Mouse (Mus musculus) urinary bladder, adult 2 months (tissue): ENCODE measurements around the gene Rbfox2. TPM values are rescaled to one million over a fixed set of nuclear protein-coding genes. Genes with fewer than 3 reads are reported as not detected.
A peak's percentile ranks its signal among the peaks of the same experiment; 100 is the strongest.

Experiments used
- DNase-seq: peaks from one replicate; pipeline ENCODE4 v3.0.0; 2022; ENCODE audit warnings: low spot score
- polyA plus RNA-seq: library from polyadenylated mRNA; depleted of rRNA; stranded (reverse); fragments of >200 nt; gene quantifications from 2 replicates; pipeline ENCODE4 v1.2.3, GENCODE M21; 2012

The Rbfox2 gene
- polyA plus RNA-seq, 1 experiment, result 93.7 TPM

DNA sequence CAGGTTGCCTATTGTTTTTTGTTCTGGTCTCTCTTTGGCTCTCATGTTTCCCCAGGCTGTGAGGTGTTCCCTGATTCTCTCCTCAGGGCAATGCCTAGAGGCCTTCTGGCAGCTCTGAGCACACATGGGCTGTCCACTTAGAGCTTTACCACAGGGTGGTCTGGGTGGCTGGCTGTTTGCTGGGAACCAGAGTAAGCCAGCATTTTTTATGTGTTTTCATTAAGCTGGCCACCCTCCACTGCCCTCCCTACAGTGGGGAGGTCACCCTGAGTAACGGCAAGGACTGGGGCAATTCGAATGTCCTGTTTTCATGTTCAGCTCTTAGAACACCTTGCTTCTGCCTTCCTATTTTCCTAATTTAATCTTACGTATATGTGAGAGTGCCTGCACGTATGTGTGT is 24.6 kb upstream of the Rbfox2 start:
- no peak for DNase-seq

DNA sequence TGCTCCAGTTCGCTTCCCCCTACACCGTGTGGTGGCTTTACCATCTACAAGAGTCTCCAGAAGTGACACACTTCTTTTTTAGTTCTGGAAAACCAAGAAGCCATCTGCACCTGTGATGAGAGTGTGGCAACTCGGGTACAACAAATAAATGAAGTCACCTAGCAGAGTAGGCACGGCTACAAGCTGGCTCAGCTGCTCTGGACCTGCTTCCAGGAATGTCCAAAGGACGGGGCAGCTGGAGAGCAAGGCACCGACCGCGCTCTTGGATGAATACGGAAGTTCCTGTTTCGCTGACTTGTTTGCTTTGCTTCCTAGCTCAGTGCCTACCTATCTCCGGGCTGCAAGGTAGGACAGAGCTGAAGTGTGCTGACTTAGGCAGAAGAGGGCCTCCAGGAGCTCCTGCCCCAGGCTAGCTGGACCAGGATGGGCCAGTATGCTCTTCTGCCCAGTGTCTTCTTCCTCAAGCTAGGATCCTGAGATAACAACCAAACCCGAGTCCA is 22.9 kb upstream of the Rbfox2 start:
- DNase-seq, result no peak

DNA sequence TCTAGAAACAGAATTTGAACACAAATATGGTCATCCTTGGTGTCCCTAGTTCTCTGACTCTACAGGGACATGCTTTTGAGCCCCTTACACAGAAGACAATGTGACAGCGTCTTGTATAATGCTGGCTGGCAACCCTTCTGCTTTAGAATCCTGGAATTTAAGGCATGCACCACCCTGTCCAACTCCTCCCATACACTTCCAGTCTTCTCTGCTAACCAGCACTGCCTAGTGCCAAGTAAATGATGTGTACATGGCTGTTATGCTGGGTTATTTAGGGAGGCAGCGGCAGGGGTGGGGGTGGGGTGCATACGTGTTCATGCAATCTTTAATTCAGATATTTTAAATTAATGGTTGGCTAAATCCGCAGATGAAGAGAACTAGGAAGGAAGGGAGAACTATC is 19.6 kb upstream of the Rbfox2 start:
- no peak for DNase-seq

DNA sequence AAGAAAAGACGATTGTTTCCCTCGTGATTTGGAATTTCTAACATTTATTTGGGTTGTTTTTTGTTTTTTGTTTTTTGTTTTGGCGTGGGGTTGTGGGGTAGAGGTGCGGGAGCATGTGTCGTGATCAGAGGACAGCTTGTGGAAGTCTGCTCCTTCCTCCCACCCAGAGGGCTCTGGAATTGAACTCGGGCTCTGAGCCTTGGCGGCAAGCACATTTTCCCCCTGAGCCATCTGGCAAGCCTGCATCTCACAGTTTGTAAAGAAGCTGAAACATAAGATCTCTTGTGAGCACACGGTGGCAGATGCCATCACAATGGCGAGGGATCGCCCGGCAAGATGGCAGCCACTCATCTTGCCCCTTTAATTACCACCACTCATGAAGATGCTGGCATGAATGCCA is 17.6 kb upstream of the Rbfox2 start:
- no peak for DNase-seq

DNA sequence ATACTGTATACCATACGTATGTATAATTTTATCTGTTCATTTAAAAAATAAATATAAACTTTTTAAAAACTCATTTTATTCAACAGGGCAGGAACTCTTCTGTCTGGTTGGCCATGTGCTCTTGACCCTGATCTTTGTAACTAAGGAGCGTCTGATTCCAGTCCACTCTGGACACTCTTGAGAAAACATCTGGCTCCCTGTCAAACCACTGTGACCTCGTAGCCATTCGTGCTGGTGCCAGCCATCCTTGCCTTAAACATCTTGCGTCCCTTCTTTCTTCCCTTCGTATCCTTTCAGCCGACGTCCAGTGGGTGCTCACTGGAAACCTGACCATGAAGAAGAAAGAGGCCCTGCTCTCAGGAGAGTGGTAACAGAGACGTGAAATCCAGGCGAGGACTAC is 16.4 kb upstream of the Rbfox2 start:
- DNase-seq, result no peak

DNA sequence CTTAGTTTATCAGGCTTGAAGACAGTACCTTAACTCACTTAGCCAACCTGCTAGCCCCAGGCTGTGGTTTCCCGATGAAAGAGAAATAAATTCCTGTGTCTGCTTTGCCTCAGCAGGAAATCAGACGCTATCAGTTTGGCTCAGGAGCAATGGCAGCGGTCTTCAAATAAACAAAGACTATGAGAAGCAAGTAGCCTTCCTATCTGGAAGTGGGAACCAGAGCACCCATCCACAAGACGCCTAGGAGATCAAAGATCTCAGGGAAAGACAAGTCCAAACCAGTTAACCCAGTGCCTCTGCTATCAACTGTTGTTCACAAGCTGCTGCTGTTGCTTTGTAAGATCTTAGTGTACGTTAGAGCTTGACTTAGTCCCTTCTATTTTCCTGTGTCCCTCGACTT is 6.9 kb upstream of the Rbfox2 start:
- DNase-seq, result no peak

DNA sequence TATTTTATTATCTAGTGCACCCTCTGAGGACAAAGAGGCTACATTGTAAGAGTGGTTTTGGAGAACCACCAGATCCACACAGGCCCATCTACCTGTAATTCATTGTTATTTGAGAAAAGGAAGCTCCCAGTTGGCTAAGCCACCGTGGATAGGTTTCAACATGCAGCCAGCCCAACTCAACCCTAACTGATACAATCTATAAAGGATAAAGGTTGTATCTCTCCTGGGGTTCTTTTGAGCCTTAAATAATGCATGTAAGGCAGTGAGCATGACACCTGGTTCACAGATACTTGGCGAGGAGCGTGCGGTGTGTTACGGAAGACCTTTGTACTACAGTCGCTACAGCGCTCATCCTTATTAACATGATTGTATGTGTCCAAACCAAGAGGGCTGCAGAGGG is 6.0 kb upstream of the Rbfox2 start:
- no peak for DNase-seq

DNA sequence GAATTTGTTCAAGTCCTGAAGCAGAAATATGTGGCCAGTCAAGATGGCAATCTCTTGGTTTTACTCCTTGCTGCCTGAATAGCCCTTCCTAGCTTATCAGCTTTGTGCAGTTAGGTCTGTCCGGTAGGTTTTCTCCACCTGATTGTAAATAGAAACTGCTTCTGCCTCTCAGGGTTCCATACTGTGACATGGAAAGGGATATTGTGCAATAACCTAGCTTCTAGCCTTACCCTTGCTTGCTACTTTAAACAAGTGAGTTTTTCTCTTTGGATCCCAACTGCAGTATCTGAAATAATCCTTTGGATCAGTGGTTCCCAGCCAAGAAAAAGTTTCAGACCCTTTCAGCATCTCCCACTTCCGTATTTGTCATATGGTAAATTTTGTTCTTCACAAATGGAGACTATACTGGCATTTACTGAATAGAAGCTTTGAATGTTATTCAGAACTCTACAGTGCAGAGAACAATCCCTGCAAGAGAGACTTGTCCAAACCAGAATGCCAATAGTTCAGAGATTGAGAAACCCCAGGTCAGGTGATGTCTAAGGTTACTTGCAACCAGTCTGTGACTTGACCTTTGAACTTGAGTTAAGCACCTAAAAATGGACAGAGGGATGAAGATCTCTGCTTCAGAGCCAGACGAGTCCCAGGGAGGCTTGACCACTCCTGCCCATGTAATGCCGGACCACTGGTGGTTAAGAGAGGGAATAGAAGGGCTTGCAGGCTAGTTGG is 1.1 kb upstream of the Rbfox2 start:
- DNase-seq, result no peak

DNA sequence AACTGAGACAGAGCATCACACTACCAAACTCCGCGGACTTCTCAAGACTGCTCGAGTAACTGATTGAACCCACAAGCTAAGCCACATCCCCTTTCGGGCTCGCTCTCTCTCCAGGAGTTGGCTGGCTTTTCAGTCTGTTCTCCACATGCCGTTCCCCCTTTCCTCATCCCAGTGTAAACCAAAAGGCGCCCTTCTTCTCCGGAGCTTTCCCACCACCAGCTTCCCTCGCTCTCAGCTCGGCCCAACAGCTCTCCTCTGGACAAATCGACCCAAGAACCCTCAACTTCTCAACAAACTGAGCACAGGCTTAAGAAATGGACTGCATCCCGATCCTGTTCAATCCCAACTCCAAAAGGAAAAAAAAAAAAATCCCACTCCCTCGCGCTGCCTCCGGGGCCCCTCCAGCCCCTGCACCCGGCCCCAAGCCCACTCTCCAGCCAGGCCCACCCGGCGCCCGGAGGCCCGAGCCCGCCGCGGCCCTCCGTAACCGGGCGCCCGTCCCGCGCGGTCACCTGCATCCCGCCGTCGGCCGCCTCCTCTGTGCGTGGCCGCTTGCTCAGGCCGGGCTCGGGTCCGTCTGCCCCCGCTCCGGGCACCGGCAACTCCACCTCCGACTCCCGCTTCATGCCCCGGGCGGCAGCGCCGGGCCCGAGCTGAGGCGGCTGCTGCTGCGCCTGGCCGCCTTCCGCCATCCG is 805 bp downstream of the Rbfox2 start:
- peak; percentile 28 for DNase-seq

DNA sequence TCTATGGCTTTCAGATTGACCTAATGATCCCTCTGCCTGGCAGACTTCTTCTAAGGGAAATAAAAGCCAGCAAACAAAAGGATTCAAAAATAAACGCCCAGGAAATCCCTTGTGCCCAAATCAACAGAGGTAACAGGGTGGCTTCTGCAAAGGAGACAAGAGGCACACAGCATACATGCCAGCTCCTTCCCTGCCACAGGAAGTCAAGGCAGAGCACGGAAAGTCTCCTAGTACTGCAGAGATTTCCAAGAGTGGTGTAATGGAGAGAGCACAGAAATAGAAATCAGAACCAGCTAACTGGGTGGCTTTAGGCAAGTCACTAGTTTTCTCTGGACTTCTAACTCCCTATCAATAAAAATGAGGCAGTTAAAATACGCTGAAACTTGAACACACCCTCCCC is 1.8 kb downstream of the Rbfox2 start:
- DNase-seq, result no peak

DNA sequence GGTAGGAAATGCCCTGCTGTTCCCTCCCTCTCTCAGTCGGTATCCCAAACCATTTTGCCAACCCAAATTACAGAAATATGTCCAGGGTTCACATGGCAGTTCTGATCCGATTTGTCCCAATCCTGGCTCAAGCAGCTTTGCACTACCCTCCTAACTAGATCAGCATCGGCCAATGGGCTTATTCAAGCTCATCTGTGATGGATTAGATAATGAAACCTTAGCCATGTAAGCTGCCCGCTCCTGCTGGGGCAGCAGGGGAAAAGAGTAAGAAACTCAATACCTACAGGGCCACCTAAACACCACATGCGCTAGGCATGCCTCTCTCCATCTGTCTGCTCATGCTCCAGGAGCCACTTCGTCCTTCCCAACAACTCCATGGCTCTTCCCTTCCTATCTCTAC is 5.7 kb downstream of the Rbfox2 start:
- DNase-seq, result no peak

DNA sequence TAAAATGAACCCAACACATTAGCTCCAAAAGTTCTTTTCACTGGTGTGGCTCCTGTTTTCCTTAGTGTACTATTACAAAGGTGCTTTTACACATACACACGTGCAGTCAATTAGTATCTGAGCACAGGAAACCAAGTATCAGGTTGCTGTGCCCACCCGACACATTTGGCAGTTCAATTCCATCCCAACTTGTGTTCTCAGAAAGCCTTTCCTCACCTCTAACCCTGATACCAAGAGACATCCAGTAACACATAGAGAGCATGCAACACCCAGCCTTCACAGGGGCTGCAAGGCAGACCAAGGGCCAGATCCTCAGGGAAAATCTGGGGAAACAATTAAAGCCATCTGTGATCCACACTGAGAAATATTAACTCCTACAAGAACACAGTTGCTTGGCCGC is 8.2 kb downstream of the Rbfox2 start:
- DNase-seq, result no peak

DNA sequence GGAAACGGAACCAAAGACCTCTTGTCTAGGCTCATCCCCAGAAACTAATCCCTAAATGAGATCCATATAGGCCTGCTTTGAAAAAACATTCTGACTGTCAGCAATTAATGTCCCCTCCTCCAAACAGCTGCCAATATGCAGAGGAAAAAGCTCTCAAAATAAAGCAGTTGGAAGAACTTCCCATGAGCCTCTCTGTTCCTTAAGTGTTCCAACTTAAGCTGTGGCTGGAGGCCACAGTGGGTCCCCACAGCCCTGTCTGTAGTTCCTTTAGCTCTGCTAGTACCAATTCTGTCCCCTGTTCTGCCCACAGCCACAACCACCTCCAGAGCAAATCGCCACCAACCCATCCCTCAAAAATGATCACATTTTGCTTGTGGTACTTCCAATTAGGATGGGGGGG is 10.2 kb downstream of the Rbfox2 start:
- DNase-seq, result no peak

DNA sequence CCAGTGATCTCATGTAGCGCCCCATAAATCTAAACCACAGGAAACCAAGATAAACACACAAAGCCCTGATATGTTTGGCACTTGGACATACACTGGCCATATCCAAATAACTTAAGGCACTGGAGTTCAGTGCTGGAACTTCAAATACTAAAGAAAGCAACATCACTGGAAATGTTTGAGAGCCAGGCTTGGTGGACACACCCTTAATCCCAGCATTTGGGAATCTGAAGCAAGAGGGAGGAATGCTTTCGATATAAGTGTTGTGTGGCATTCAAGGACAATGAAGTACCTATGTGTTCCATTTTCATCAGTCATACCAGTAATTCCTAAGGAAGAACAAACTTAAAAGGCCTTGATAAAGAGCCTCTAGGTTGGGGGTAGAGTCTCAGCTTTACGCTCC is 13.3 kb downstream of the Rbfox2 start:
- no peak for DNase-seq

DNA sequence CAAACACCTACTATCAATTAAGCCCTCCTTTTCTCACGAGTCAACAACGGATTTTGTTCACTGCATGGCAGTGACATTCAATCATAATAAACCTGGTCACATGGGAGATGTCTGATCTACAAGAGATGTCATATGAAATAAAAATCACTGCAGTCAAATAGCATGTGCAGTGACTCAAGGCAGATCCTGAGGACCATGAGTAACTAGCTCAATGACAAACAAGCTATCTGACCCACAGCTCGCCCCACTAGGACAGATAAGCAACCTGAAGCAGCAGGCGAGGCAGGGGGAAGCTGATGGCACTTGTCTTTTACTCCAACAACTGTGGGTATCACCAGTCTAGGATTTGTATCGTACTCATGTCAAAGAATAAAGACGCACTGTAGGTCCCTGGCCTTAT is 14.4 kb downstream of the Rbfox2 start:
- DNase-seq, result no peak

DNA sequence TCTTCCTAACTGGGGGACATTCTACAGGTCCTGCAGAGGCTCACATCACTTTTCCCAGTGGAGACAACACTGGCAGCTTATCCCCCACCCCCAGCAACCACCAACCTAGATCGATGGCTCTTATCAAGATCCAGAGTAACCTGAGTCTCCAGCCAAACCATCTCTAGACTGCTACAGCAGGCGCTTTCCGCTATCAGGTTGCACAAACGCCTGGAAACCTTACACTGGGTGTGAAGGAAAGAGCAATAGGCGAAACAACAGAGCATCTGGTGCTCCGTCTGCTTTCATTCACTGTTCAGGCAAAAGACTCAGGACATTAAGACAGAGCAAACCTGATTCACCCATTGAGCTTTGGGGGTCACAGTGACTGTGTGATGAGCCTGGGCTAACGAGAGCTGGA is 15.3 kb downstream of the Rbfox2 start:
- no peak for DNase-seq

DNA sequence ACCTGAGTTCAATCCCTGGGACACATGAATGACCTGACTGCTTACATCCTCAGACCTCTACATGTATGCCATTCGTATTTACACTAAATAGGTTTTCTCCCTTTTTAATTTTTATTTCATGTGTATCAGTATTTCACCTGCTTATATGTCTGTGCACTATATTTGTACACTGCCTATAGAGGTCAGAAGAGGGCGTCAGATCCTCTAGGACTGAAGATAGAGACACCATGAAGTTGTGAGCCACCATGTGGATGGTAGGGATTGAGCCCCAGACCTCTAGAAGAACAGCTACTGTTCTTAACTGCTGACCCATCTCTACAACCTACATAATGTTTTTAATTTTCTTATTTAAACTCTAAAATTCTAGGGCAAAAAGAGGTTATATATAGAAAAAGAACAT is 16.5 kb downstream of the Rbfox2 start:
- no peak for DNase-seq

DNA sequence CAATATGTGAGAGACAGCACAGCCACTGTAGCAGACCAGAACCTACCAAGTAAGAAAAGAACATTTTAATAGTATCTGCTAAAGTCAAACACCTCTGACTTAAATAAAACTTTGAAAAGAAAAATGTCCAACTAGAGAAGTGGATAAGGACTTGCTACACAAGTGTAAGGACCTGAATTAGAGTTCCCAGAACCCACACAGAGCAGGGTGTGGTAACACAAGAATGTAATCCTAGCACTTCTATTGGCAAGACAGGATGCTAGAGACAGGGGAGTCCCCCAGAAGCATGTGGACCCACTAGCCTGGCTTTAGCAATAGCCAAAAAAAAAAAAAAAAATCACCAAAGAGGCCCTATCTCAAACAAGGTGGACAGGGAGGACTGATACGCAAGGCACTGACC is 26.7 kb downstream of the Rbfox2 start:
- no peak for DNase-seq

DNA sequence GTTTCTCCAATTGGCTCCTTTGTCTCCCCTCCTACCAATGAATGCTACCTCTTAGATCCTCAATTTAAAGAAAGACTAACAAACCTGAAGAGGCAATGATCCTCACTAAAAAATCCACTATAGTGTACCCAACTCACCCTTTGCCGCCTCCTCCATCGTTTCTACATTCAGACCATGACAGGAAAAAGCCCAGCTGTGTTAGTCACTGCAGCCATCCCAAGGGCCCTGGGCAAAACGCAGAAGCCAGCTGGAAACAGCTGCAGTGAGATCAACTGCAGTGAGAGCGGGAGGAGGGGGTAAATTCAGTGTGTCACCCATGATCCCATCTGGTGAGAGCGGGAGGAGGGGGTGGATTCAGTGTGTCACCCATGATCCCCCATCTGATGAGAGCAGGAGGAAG is 28.0 kb downstream of the Rbfox2 start:
- no peak for DNase-seq

DNA sequence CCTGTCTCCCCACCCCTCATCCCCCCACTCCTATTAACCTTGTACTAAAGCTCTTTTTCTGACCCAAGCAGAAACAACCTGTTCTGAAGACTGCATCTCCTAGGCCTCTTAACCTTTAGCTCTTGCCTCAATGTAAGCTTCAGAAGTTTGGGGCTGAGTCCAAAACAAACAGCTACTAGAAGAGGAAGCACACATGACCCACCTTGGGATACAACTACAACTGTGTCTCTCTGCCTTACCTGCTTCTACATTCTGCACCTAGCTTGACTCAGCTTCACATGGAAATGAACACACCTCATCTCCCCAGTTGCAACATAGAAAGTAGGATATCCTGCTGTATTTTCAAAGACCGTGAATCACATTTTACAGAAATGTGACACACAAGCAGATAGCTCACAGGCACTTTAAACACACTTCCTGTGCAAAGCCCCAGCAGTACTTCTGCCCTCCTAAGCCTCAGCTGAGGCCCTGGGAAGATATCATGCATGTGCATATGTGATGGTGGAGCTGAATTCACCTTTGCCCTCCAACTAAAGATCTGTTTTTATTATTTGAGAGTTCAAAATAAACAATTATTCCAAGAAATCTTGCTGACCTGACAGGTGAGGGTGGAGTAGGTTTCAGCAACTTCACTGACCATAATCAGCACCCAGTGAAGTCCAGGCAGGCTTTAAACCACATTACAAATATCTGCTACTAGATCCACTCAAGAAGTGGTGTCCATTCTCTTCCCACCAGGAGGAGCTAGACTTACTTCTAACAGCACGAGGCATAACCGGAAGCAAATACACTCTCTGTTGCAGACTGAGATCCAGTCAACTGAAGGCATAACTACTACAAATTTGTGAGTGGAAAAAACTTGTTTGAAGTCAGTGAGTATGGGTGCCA is 29.7 kb downstream of the Rbfox2 start:
- DNase-seq, result no peak

DNA sequence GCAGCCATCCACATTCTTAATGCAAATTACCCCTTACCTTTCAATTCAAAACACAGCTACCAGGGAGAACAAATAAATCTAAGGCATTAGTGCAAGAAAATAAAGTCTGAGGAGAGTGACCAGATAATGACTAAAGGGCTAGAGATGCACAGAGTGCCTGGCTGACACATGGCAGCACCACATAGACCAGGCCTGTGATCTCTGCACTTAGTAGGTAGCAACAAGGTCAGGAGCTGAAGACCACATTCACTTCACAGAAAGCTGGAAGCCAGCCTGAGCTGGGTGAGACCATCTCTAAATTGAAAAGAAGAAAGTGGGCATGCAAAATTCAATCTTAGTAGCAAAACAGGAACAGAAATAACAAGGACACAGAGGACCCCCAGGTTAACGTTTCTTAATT is 30.5 kb downstream of the Rbfox2 start:
- no peak for DNase-seq

DNA sequence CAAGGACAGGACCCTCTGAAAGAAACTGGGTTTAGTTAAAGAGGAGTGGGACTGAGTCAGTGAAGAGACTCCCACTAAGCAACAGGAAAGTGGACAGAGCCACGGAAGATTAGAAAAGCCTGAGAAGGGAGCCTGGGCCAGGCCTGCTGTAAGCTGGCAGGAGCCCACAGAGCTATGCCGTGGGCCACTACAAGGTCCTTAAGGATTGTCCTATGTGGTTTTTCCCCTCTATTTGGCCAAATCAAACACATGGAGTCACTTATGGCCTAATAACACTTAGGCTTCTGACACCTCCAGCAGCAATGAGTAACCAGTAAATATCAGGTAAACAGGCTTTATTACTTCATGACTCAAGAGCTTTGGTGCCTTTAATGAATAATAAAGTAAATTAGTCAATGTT is 31.2 kb downstream of the Rbfox2 start:
- DNase-seq, result no peak

DNA sequence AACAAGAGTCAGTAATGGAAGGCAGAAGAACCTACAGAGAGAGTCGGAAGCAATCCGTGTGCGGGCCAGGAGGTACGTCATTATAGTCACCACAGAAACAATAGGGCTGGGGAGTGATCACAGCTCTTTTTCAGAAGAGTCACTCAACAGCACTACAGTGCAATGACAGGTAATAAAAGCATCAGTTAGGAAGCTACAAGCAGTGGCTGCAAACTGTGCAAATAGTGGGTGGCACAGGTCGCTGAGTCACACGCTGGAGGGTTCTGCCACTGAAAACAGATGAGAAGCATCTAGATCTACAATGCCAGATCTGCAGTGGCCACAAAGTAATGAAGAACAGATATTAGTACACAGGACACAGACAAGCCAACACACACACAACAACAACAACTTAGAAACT is 32.9 kb downstream of the Rbfox2 start:
- no peak for DNase-seq
